Mouse (Mus musculus) olfactory bulb, adult 2 months (tissue): ENCODE measurements around the gene Tenm2.

Experiments used
- CTCF ChIP-seq: fragments of 200-500 bp; IDR thresholded peaks from 2 replicates; pipeline ENCODE4 v1.5.1; 2012; ENCODE audit warnings: low read depth, mild to moderate bottlenecking, low read length, moderate library complexity; ENCODE audit not compliant: insufficient read depth
- POLR2A ChIP-seq: fragments of 200-500 bp; IDR thresholded peaks from 2 replicates; pipeline ENCODE4 v1.6.1; 2012; ENCODE audit warnings: mild to moderate bottlenecking, low read depth, low read length, moderate library complexity; ENCODE audit not compliant: insufficient read depth

- TF ChIP-seq POLR2A (no peak), CTCF (no peak)
Observed at GRCm38 (mm10) chr11:36679361-36679760, 556.4 kb downstream of the Tenm2 start.
